Mouse (Mus musculus): ENCODE data around the gene Efna4.

DNA sequence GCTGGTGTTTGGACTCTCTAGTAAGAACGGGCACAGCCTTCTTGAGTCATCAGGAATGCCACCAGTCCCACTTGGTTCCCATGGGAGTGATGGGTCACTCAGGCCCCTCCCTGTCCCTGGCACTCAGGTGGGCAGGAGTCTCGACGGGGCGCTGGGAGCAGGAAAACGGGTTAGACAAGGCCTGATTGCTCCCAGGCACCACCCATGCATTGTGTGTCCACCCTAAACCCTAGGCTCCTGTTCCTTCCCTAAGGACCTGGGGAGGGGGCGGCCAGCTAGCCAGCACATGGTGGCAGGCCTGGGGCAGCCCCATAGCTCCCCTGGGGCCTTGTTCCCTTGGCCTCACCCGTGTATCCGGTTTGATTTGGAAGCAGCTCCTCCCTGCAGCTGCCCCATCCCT lies 19.5 kb downstream of the Efna4 start:
- TF ChIP-seq CTCF (IDR thresholded peaks at IDR 0.05; ENCODE audit: low read depth) (no peak), EP300 (optimal IDR thresholded peaks at IDR 0.05) (no peak)

Data from stomach, postnatal 0 days (tissue).